Mouse (Mus musculus) kidney, embryonic 14.5 days (tissue): ENCODE data around the gene Trim11. TPM values are rescaled to one million over a fixed set of nuclear protein-coding genes. Genes with fewer than 3 reads are reported as not detected.

Experiments
- ATAC-seq: fragments of 200-750 bp; cut with Nextera tagmentation; 2 replicates; pipeline ENCODE4 v1.8.0; 2017; ENCODE audit warnings: moderate number of reproducible peaks, mild to moderate bottlenecking, moderate TSS enrichment, moderate library complexity; ENCODE audit not compliant: low FRiP score, low TSS enrichment
- H3K27ac ChIP-seq: fragments of 300-500 bp; sonication (generic); 2 replicates; pipeline ENCODE4 v1.5.1; 2014; ENCODE audit warnings: low read depth, mild to moderate bottlenecking, low read length, moderate library complexity, mixed read lengths
- H3K27me3 ChIP-seq: fragments of 300-500 bp; sonication (generic); 2 replicates; pipeline ENCODE4 v1.6.1; 2014; ENCODE audit warnings: mild to moderate bottlenecking, low read length; ENCODE audit not compliant: control insufficient read depth, insufficient read depth
- H3K36me3 ChIP-seq: fragments of 300-500 bp; sonication (generic); 2 replicates; pipeline ENCODE4 v1.6.1; 2014; ENCODE audit warnings: low read length, mixed read lengths; ENCODE audit not compliant: control insufficient read depth, insufficient read depth
- H3K4me1 ChIP-seq: fragments of 300-500 bp; sonication (generic); 2 replicates; pipeline ENCODE4 v1.6.1; 2014; ENCODE audit warnings: low read length, mixed read lengths; ENCODE audit not compliant: control insufficient read depth, insufficient read depth
- H3K4me2 ChIP-seq: fragments of 300-500 bp; sonication (generic); replicated peaks from 2 replicates; pipeline ENCODE4 v1.6.1; 2014; ENCODE audit warnings: low read depth, mild to moderate bottlenecking, low read length
- H3K4me3 ChIP-seq: fragments of 300-500 bp; sonication (generic); 2 replicates; pipeline ENCODE4 v1.5.1; 2014; ENCODE audit warnings: mild to moderate bottlenecking, low read length
- H3K9ac ChIP-seq: fragments of 300-500 bp; sonication (generic); 2 replicates; pipeline ENCODE4 v1.6.1; 2014; ENCODE audit warnings: low read depth, mild to moderate bottlenecking, low read length, moderate library complexity
- H3K9me3 ChIP-seq: fragments of 300-500 bp; sonication (generic); 2 replicates; pipeline ENCODE4 v1.6.1; 2016; ENCODE audit warnings: low read length; ENCODE audit not compliant: control insufficient read depth
- WGBS: fragments of 180-500 bp; shearing (Covaris S2); extraction: QIAGEN DNeasy Blood & Tissue Kit; methylation state at CpG from one replicate; pipeline ENCODE4 v1.1.7; 2014; 5-methylcytosine and 5-hydroxymethylcytosine counted together
- polyA plus RNA-seq: library from polyadenylated mRNA; unstranded; fragments of >200 nt; fragmentation: Nextera tagmentation; extraction: Ambion mirVana; gene quantifications from 2 replicates; pipeline ENCODE4 v1.2.1, GENCODE M21; 2014

Trim11 gene
- polyA plus RNA-seq, 1 experiment from 2014 or later: 19.8 TPM

GRCm38 (mm10) chr11:58970831-58971530 lies 6.9 kb upstream of the Trim11 start:
- Histone ChIP-seq H3K4me2 (no peak overlapping the region), H3K4me1 (no peaks in the 10 kb centered on the region; the same call in 1 of the 2 replicates), H3K36me3 (peaks cover 7% of the 10 kb centered on the region; the same call in 1 of the 2 replicates), H3K27ac (no peak overlapping the region), H3K9ac (0 out of 2 replicates have a peak overlapping the region, but pooled peaks have one; percentile 7), H3K9me3 (no peaks in the 10 kb centered on the region), H3K27me3 (no peaks in the 10 kb centered on the region), H3K4me3 (no peak overlapping the region)
- WGBS: 93% methylated on average over 21 of the region's 21 CpGs
- ATAC-seq: no peak

DNA sequence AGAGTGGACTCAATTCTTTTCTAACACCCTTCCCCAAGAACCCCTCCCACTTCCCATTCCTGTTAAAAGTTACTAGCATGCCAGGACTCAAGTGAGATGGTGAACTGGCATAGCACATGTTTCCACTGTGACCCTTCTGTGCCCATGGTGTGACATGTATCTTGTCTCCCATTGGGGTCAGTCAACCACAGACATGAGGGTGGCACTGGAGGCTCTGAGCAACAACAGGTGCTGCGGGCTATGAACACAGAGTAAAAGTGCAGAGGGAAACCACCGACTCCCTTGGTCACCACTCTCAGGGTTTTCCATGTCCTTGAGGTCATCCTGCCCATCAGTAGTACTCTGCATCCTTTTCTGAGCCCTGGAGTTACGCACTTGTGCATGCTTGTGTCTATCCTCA lies 6.1 kb upstream of the Trim11 start:
- H3K9me3 ChIP-seq: no peaks in the 10 kb centered on the region

DNA sequence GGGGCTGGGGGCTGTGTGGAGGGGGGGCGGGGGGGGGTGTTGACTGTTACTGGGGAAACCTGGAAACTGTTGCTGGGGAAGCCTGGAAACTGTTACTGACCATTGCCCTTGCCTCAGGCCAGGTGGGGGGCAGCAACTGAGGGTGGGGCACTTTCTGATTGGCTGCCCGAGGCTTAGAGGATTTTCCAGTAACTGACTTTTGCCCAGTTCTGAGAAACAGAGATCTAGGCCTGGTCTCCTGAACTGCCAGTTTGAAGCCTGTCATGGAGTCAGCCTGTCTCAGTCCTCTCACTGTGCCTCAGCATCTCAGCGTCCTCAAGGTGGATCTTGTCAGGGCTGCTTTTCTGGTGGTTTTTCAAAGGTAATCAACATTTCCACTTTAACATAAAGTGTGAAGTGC lies 3.5 kb upstream of the Trim11 start:
- no peak overlapping the region for H3K9ac ChIP-seq
- H3K4me1 ChIP-seq: peaks cover 8% of the 10 kb centered on the region
- no peak overlapping the region for H3K4me2 ChIP-seq
- H3K27ac ChIP-seq: no peak overlapping the region
- no peak for ATAC-seq
- no peaks in the 10 kb centered on the region for H3K27me3 ChIP-seq
- 89% methylated on average over 3 of the region's 3 CpGs for WGBS
- H3K9me3 ChIP-seq: no peaks in the 10 kb centered on the region
- H3K4me3 ChIP-seq: no peak overlapping the region
- peaks cover 7% of the 10 kb centered on the region; the same call in 1 of the 2 replicates for H3K36me3 ChIP-seq

More for the DNA sequence above, 6.1 kb upstream of the Trim11 start:
- Histone ChIP-seq H3K27me3 (no peaks in the 10 kb centered on the region), H3K4me2 (no peak overlapping the region), H3K4me1 (no peaks in the 10 kb centered on the region; the same call in 1 of the 2 replicates), H3K36me3 (peaks cover 7% of the 10 kb centered on the region; the same call in 1 of the 2 replicates), H3K4me3 (no peak overlapping the region), H3K27ac (no peak overlapping the region), H3K9ac (no peak overlapping the region)
- ATAC-seq: no peak
- 92% methylated on average over 3 of the region's 3 CpGs for WGBS

DNA sequence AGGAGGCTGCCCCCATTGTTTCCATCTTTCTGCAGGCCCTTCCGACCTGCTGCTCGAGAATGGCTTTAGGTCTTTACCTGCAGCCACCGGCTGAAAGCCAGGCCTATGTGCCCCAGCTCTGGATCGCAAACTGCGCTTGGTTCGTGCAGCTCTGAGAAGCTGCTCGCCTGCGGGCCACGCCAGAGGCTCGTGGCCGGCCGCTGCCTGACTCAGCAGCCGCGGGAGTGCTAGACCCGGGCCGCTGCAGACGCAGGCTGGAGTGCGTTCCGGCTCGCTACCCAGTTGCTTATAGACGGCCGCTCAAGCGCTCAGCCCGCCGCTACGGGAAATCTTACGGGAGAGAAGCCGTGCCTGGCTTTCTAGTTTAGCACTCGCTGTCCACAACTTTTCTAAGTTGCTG lies 743 bp upstream of the Trim11 start:
- peaks cover 9% of the 10 kb centered on the region for H3K36me3 ChIP-seq
- no peak; the same call in 1 of the 2 replicates for ATAC-seq
- H3K4me1 ChIP-seq: peaks cover 22% of the 10 kb centered on the region
- H3K27ac ChIP-seq: peak overlapping the region; percentile 81
- peak overlapping the region; percentile 84 for H3K9ac ChIP-seq
- H3K27me3 ChIP-seq: no peaks in the 10 kb centered on the region
- peak overlapping the region; percentile 87 for H3K4me3 ChIP-seq
- peak overlapping the region; percentile 78 for H3K4me2 ChIP-seq
- WGBS: under 1% methylated on average over 29 of the region's 29 CpGs
- H3K9me3 ChIP-seq: no peaks in the 10 kb centered on the region

- under 1% methylated on average over 21 of the region's 21 CpGs for WGBS
- H3K27me3 ChIP-seq: no peaks in the 10 kb centered on the region
- peaks cover 22% of the 10 kb centered on the region for H3K4me1 ChIP-seq
- H3K36me3 ChIP-seq: peaks cover 13% of the 10 kb centered on the region
- peak overlapping the region; percentile 87 for H3K4me3 ChIP-seq
- ATAC-seq: peak; percentile 3; the same call in 1 of the 2 replicates
- peak overlapping the region; percentile 78 for H3K4me2 ChIP-seq
- H3K9me3 ChIP-seq: no peaks in the 10 kb centered on the region
- H3K9ac ChIP-seq: peak overlapping the region; percentile 84
- H3K27ac ChIP-seq: peak overlapping the region; percentile 81
These were observed 276 bp upstream of the Trim11 start for GRCm38 (mm10) chr11:58977607-58978026.

GRCm38 (mm10) chr11:58978706-58979030 lies 775 bp downstream of the Trim11 start:
- Histone ChIP-seq H3K4me1 (peaks cover 22% of the 10 kb centered on the region), H3K27me3 (no peaks in the 10 kb centered on the region), H3K9me3 (no peaks in the 10 kb centered on the region), H3K27ac (no peak overlapping the region), H3K4me3 (peak overlapping the region; percentile 87), H3K4me2 (peak overlapping the region; percentile 78), H3K9ac (peak overlapping the region; percentile 84), H3K36me3 (peaks cover 19% of the 10 kb centered on the region)
- WGBS: 3% methylated on average over 5 of the region's 5 CpGs
- no peak for ATAC-seq

DNA sequence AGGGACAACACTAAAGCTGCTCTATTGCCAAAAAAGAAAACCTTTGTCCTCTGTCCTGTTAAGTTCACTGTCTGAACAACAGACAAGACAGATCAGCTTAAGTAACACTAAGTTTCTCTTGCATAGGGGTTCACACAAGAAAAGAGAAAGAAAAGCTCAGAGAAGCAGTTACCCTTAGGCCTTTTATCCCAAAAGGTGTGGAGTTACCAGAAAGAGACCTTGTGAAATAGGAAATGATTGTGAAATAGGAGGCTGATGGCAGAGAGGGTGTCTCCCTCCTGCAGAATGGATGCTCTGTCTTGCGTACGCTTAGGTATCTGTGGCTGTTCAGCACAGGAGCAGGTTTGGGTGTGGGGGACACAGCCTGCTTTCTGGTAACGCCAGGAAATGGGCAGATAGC lies 1.3 kb downstream of the Trim11 start:
- peak overlapping the region; percentile 84; the same call in 1 of the 2 replicates for H3K9ac ChIP-seq
- H3K27me3 ChIP-seq: no peaks in the 10 kb centered on the region
- no peak for ATAC-seq
- peak overlapping the region; percentile 78 for H3K4me2 ChIP-seq
- H3K27ac ChIP-seq: no peak overlapping the region
- 85% methylated on average over 3 of the region's 3 CpGs for WGBS
- H3K4me3 ChIP-seq: peak overlapping the region; percentile 87
- peaks cover 22% of the 10 kb centered on the region for H3K4me1 ChIP-seq
- H3K9me3 ChIP-seq: no peaks in the 10 kb centered on the region
- peaks cover 24% of the 10 kb centered on the region for H3K36me3 ChIP-seq

DNA sequence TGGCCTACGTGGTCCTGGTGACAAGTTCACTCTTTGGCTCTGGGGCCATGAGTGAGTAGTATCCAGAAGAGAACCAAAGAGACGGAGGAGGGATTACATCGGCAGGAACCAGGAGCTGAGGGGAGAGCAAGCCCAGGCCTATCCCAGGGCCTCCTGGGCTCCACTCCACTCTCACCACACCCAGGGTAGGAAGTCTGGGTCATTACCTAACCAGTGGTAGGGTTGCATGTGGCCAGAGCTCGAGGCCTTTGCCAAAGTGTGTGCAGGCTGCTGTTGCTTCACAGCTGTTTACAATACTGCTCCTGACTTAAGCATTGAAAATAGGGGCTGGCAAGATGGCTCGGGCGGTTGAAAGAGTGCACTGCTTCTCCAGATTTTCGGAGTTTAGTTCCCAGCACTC lies 1.8 kb downstream of the Trim11 start:
- no peaks in the 10 kb centered on the region for H3K9me3 ChIP-seq
- 78% methylated on average over 7 of the region's 7 CpGs for WGBS
- no peak overlapping the region for H3K27ac ChIP-seq
- H3K36me3 ChIP-seq: peaks cover 25% of the 10 kb centered on the region
- ATAC-seq: no peak
- H3K4me2 ChIP-seq: peak overlapping the region; percentile 78
- peak overlapping the region; percentile 84; the same call in 1 of the 2 replicates for H3K9ac ChIP-seq
- H3K4me1 ChIP-seq: peaks cover 22% of the 10 kb centered on the region
- no peaks in the 10 kb centered on the region for H3K27me3 ChIP-seq
- H3K4me3 ChIP-seq: peak overlapping the region; percentile 87

- Histone ChIP-seq H3K9me3 (no peaks in the 10 kb centered on the region), H3K4me1 (peaks cover 22% of the 10 kb centered on the region), H3K4me2 (no peak overlapping the region), H3K9ac (no peak overlapping the region), H3K27me3 (no peaks in the 10 kb centered on the region), H3K4me3 (no peak overlapping the region), H3K27ac (no peak overlapping the region), H3K36me3 (peaks cover 33% of the 10 kb centered on the region)
- no peak for ATAC-seq
- 62% methylated on average over 5 of the region's 5 CpGs for WGBS
These were observed 2.6 kb downstream of the Trim11 start for GRCm38 (mm10) chr11:58980381-58980990.
